Mouse (Mus musculus): ENCODE results near the gene Tsku. TPM values are rescaled to one million over a fixed set of nuclear protein-coding genes. Genes with fewer than 3 reads are reported as not detected.

The Tsku gene
- polyA plus RNA-seq, 1 experiment from 2014 or later, result 9.3 TPM

DNA sequence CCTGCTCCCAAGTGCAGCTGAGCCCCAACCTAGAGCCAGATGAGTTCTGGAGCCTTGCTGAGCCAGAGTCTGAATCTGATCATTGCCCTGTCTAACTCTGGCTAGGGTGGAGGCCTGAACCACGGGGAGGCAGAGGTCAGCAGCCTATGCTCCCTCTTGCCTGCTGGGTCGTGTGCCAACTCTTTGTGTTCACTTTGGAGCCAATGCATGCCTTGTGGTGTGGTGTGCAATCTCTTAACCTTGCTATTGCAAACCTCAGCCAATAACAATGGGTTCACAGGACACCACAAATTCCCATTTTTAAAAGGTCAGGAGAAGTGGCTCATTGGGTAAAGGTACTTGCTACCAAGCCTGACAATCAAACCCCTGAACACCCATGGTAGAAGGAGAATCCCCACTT, 44.6 kb downstream of the Tsku start:
- no peak overlapping the region for H3K4me3 ChIP-seq
- no peaks in the 10 kb centered on the region for H3K9me3 ChIP-seq
- H3K27ac ChIP-seq, result no peak overlapping the region
- no peak for DNase-seq (ENCODE audit: extremely low spot score, low spot score)
- 64% methylated on average over 2 of the region's 2 CpGs for WGBS
- H3K4me1 ChIP-seq, result peaks cover 5% of the 10 kb centered on the region; the same call in 1 of the 2 replicates
- H3K36me3 ChIP-seq (replicated peaks), result no peaks in the 10 kb centered on the region
- H3K27me3 ChIP-seq (ENCODE audit: poor library complexity, severe bottlenecking), result 0 out of 2 replicates have a peak, but pooled peaks cover 6% of the 10 kb centered on the region

DNA sequence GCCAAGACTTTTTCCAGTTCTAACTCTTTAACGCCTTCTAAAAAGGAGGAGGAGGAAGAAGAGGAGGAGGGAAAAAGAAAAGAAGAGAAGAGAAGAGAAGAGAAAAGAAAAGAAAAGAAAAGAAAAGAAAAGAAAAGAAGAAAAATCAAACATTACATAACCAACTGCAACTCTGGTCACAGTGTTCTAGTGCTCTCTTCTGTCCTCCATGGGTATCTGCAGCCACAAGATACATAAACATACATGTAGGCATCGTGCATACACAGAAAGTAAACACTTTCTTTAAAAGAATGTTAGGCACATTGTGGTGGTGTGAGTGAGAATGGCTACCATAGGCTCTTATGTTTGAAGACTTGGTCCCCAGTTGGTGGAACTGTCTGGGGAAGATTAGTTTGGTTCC, 46.0 kb downstream of the Tsku start:
- H3K4me1 ChIP-seq, result peaks cover 5% of the 10 kb centered on the region; the same call in 1 of the 2 replicates
- WGBS, result 87% methylated on average over 2 of the region's 2 CpGs
- no peaks in the 10 kb centered on the region for H3K9me3 ChIP-seq
- H3K4me3 ChIP-seq, result no peak overlapping the region
- H3K36me3 ChIP-seq (replicated peaks), result no peaks in the 10 kb centered on the region
- H3K27me3 ChIP-seq (ENCODE audit: poor library complexity, severe bottlenecking), result peaks cover 18% of the 10 kb centered on the region; the same call in 1 of the 2 replicates
- H3K27ac ChIP-seq, result no peak overlapping the region
- DNase-seq (ENCODE audit: extremely low spot score, low spot score), result peak; percentile 2

DNA sequence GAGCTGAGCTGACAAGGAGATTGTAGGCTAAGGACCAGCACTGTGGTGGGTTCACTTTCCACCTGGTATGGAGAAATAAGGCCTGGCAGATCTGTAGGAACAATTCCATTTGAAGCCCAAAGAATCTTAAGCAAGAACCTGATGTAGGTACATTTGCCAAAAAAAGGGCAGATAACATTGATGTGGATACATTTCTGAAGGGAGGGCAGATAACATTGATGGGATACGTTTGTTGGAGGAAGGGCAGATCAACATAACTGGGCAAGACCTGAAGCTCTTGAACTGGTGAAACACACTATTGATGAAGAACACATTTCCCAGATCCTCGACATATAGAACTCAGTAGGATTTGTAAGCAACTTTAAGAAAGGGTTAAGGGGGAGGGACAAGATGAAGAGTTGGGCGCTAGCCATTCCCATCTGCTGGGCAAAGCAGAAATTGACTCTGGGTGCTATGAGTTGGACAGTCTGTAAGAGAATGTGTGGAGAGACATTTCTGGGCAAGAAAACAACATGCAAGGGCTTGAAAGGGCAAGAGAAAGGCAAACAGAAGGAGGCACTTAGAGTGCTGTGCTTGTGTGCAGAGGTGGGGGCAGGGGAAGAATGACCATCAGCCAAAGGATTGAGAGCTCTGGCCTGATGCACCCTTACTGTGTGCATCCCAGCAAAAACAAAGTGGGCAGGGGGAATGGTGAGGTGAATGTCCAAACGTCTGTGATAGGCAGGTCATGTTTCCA, 48.8 kb downstream of the Tsku start:
- no peak for DNase-seq (ENCODE audit: extremely low spot score, low spot score)
- H3K27me3 ChIP-seq (ENCODE audit: poor library complexity, severe bottlenecking), result peaks cover 18% of the 10 kb centered on the region; the same call in 1 of the 2 replicates
- peaks cover 26% of the 10 kb centered on the region for H3K4me1 ChIP-seq
- 64% methylated on average over 4 of the region's 4 CpGs for WGBS
- no peak overlapping the region for H3K27ac ChIP-seq
- H3K9me3 ChIP-seq, result no peaks in the 10 kb centered on the region
- no peaks in the 10 kb centered on the region for H3K36me3 ChIP-seq (replicated peaks)
- no peak overlapping the region for H3K4me3 ChIP-seq

DNA sequence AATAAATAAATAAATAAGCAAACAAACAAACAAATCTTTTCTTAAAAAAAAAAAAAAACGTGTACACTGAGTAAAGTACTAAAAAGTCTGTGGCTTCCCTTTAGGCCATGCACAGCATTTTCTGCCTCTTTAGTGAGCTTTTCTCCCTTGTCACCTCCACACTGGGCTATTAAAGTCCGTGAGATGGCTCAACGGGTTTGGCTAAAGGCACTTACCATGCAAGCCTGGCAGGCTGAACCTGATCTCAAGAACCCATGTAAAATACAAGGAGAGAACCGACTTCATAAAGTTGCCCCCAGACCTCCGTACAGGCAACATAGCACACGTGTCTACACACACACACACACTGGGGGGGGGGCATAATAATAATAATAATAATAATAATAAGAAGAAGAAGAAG, 50.9 kb downstream of the Tsku start:
- H3K9me3 ChIP-seq, result no peaks in the 10 kb centered on the region
- no peak for DNase-seq (ENCODE audit: extremely low spot score, low spot score)
- 65% methylated on average over 6 of the region's 6 CpGs for WGBS
- peaks cover 18% of the 10 kb centered on the region; the same call in 1 of the 2 replicates for H3K27me3 ChIP-seq (ENCODE audit: poor library complexity, severe bottlenecking)
- no peak overlapping the region for H3K27ac ChIP-seq
- no peak overlapping the region; the same call in 1 of the 2 replicates for H3K4me3 ChIP-seq
- no peaks in the 10 kb centered on the region for H3K36me3 ChIP-seq (replicated peaks)
- H3K4me1 ChIP-seq, result peaks cover 26% of the 10 kb centered on the region

DNA sequence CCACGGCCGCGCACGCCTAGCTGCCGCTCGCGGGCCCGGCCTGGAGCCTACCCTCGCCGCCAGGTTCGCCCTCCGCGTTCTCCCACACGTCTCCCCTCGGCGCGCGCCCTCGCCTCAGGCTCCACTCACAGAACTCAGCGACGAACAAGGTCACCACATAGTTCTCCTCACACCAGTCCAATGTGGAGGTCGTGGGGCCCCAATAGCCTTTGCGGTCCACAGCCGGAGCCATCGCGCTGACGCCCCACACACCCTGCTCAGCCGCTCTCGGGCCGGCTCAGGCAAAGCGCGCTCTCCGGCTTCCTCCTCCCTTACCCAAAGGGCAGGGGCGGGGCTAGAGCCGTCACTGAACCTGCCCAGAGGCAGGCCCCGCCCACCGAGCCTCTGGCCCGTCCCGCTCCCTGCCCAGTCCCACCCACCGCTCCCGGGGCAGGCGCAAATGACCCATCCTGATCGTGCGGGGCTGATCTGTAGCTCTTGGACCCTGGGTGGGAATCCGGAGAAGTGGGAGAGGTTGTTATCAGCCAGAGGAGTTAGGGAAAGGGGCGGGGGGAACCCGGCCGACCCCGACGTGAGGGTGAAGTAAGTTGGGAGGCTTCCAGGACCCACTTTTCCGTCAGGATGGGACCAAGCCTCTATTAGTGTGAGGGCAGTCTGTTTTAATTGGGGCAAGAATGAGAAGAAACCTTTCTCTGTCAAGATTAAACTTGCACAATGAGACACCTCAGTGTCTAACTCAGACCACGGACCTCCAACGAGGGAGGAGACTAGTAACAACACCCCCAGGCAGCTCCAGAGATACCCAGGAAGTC, 51.7 kb downstream of the Tsku start:
- no peaks in the 10 kb centered on the region for H3K36me3 ChIP-seq (replicated peaks)
- peak overlapping the region; percentile 88 for H3K27ac ChIP-seq
- H3K4me3 ChIP-seq, result peak overlapping the region; percentile 86
- under 1% methylated on average over 53 of the region's 53 CpGs for WGBS
- H3K9me3 ChIP-seq, result no peaks in the 10 kb centered on the region
- H3K27me3 ChIP-seq (ENCODE audit: poor library complexity, severe bottlenecking), result peaks cover 18% of the 10 kb centered on the region; the same call in 1 of the 2 replicates
- H3K4me1 ChIP-seq, result peaks cover 26% of the 10 kb centered on the region
- peak; percentile 94 for DNase-seq (ENCODE audit: extremely low spot score, low spot score)

DNA sequence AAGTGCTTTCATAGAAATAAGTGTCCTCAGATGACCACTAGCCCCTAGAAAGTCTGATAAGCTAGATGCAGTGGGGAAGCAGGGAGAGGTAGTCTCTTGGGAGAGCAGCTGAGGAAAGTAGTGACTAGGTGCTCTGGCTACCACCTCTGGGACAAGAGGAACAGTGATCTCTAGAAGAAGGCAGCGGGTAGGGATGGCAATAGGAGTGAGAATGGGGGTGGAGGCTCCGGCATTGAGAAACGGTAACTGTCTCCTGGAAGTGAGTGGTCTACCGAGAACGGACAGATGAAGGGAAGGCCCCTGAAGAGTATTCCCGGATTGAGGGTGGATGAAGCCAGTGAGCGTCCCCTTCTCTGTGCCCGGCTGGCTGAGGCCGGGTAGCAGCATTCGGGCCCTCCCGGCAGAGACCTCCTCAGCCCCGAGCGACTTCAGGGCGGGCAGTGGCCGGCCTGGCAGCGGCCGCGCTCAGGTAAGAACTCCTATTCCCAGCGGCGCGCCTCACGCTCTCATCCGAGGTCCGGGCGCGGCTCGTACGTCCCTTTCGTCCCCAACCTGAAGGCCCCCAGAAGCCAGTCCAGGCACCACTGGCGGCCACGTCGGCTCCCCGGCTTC, 52.4 kb downstream of the Tsku start:
- Histone ChIP-seq H3K36me3 (replicated peaks) (no peaks in the 10 kb centered on the region), H3K27me3 (ENCODE audit: poor library complexity, severe bottlenecking) (peaks cover 18% of the 10 kb centered on the region; the same call in 1 of the 2 replicates), H3K4me1 (peaks cover 26% of the 10 kb centered on the region), H3K4me3 (peak overlapping the region; percentile 86), H3K27ac (peak overlapping the region; percentile 88), H3K9me3 (no peaks in the 10 kb centered on the region)
- DNase-seq (ENCODE audit: extremely low spot score, low spot score), result no peak
- WGBS, result under 1% methylated on average over 33 of the region's 33 CpGs

DNA sequence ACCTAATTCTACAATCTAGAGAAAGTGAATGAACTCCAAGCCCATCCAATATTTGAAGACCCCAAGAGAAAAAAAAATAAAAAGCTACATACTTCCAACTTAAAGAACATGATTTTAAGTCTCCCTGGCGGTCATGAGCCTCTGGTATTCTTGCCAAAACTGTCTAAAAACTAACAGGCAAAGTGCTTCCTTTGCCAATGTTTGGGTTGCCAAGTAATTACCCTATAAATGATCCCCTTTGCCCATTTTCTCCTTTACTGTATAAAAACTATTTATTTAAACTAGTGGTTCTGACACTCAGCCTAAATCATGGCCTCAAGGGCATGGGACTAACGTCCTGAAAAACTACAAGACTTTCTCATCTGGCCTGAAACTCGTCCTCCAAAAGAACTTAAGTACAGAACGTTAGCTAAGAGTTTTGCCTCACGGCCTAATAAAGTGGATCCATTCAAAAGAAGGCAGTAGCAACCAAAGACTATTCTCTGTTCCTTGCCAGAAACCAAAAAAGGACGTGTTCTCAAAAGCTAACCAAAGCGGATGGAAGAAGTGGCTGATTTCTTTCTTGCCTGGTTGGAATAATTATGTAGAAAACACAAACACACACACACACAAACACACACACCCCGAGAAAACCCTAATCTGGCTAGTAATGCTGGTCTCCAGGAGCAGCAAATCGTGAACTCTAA, 53.1 kb downstream of the Tsku start:
- 0 out of 2 replicates have a peak overlapping the region, but pooled peaks have one; percentile 88 for H3K27ac ChIP-seq
- WGBS, result 50% methylated on average over 9 of the region's 9 CpGs
- no peak for DNase-seq (ENCODE audit: extremely low spot score, low spot score)
- peaks cover 26% of the 10 kb centered on the region for H3K4me1 ChIP-seq
- H3K27me3 ChIP-seq (ENCODE audit: poor library complexity, severe bottlenecking), result peaks cover 18% of the 10 kb centered on the region; the same call in 1 of the 2 replicates
- no peaks in the 10 kb centered on the region for H3K9me3 ChIP-seq
- no peaks in the 10 kb centered on the region for H3K36me3 ChIP-seq (replicated peaks)
- peak overlapping the region; percentile 86 for H3K4me3 ChIP-seq

DNA sequence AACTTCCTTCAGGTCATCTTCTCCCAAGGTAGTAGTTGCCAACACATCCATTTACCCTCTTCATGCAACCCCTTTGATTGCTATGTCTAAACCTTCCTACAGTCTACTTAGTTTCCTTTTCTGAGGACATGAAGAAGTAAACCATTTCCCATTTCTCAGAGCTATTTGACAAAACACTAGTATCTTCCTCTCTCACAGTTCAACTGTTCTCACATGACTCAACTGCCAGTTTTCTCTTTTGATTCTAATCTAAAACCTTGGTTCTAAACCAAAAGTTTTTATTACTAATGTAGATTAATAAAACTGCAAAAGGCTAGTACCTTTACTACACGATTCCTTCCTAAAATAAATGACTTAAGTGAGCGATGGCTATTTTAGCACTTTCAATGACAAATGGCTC, 53.7 kb downstream of the Tsku start:
- H3K4me1 ChIP-seq, result peaks cover 21% of the 10 kb centered on the region
- H3K4me3 ChIP-seq, result no peak overlapping the region
- H3K27ac ChIP-seq, result no peak overlapping the region
- H3K27me3 ChIP-seq (ENCODE audit: poor library complexity, severe bottlenecking), result peaks cover 16% of the 10 kb centered on the region; the same call in 1 of the 2 replicates
- 95% methylated on average over 2 of the region's 2 CpGs for WGBS
- DNase-seq (ENCODE audit: extremely low spot score, low spot score), result no peak
- no peaks in the 10 kb centered on the region for H3K9me3 ChIP-seq
- H3K36me3 ChIP-seq (replicated peaks), result no peaks in the 10 kb centered on the region

Other genes with a start within 250 kb of the Tsku start
- 20.1 and 20.8 TPM in 2 replicates for gene Myo7a, start 241.8 kb downstream of the Tsku start, polyA plus RNA-seq (2016; fragmentation: Nextera tagmentation; extraction: Ambion mirVana)
- 0.11 and 0.19 TPM in 2 replicates for gene Omp, start 215.8 kb downstream of the Tsku start, polyA plus RNA-seq (2016; fragmentation: Nextera tagmentation; extraction: Ambion mirVana)
- gene Capn5, start 183.1 kb downstream of the Tsku start, polyA plus RNA-seq (2016; fragmentation: Nextera tagmentation; extraction: Ambion mirVana), result 5.8 TPM in 2 replicates
- gene B3gnt6, start 161.8 kb downstream of the Tsku start, polyA plus RNA-seq (2016; fragmentation: Nextera tagmentation; extraction: Ambion mirVana), result 0.06 TPM in 1 of 2 replicates, not detected in the other
- 22.3 and 22.4 TPM in 2 replicates for gene Acer3, start 40.1 kb downstream of the Tsku start, polyA plus RNA-seq (2016; fragmentation: Nextera tagmentation; extraction: Ambion mirVana)
- not detected in 2 replicates for gene Gucy2d, start 79.1 kb upstream of the Tsku start, polyA plus RNA-seq (2016; fragmentation: Nextera tagmentation; extraction: Ambion mirVana)
- 4.7 and 4.8 TPM in 2 replicates for gene Lrrc32, start 128.0 kb upstream of the Tsku start, polyA plus RNA-seq (2016; fragmentation: Nextera tagmentation; extraction: Ambion mirVana)

Measured in forebrain, embryonic 10.5 days (tissue).